Mouse (Mus musculus) limb, embryonic 11.5 days (tissue): Measurements from ENCODE around the gene Mmp1b. TPM values are rescaled to one million over a fixed set of nuclear protein-coding genes. Genes with fewer than 3 reads are reported as not detected.
"Not testable (repeated sequence)": the region's sequence is repeated elsewhere in the genome, so short reads cannot be mapped to it uniquely, and the experiment has no call there.

Source experiments
- ATAC-seq: fragments of 200-750 bp; cut with Nextera tagmentation; 2 replicates; pipeline ENCODE4 v1.8.0; 2017; ENCODE audit warnings: low read depth; ENCODE audit not compliant: insufficient number of reproducible peaks, low FRiP score, low TSS enrichment
- DNase-seq: peaks from one replicate; pipeline ENCODE4 v3.0.0-alpha.2; 2015; ENCODE audit warnings: low spot score
- H3K27ac ChIP-seq: fragments of 300-500 bp; sonication (generic); replicated peaks from 2 replicates; pipeline ENCODE4 v1.5.1; 2014; ENCODE audit warnings: low read depth, mild to moderate bottlenecking, low read length
- H3K27me3 ChIP-seq: fragments of 300-500 bp; sonication (generic); 2 replicates; pipeline ENCODE4 v1.6.1; 2014; ENCODE audit warnings: mild to moderate bottlenecking, low read length, mixed read lengths; ENCODE audit not compliant: control insufficient read depth, insufficient read depth
- H3K36me3 ChIP-seq: fragments of 300-500 bp; sonication (generic); 2 replicates; pipeline ENCODE4 v1.6.1; 2014; ENCODE audit warnings: mild to moderate bottlenecking, low read length, moderate library complexity, mixed read lengths; ENCODE audit not compliant: control insufficient read depth, insufficient read depth
- H3K4me1 ChIP-seq: fragments of 300-500 bp; sonication (generic); 2 replicates; pipeline ENCODE4 v1.6.1; 2014; ENCODE audit warnings: low read length, mixed read lengths; ENCODE audit not compliant: control insufficient read depth, insufficient read depth
- H3K4me2 ChIP-seq: fragments of 300-500 bp; sonication (generic); 2 replicates; pipeline ENCODE4 v1.6.1; 2014; ENCODE audit warnings: low read depth, mild to moderate bottlenecking, moderate library complexity; ENCODE audit not compliant: severe bottlenecking
- H3K4me3 ChIP-seq: fragments of 300-500 bp; sonication (generic); 2 replicates; pipeline ENCODE4 v1.5.1; 2014; ENCODE audit warnings: low read depth, low read length
- H3K9ac ChIP-seq: fragments of 300-500 bp; sonication (generic); 2 replicates; pipeline ENCODE4 v1.6.1; 2014; ENCODE audit warnings: mild to moderate bottlenecking, low read length
- H3K9me3 ChIP-seq: fragments of 300-500 bp; sonication (generic); 2 replicates; pipeline ENCODE4 v1.6.1; 2016; ENCODE audit warnings: low read length; ENCODE audit not compliant: control insufficient read depth
- WGBS: fragments of 180-500 bp; shearing (Covaris S2); extraction: QIAGEN DNeasy Blood & Tissue Kit; methylation state at CpG from one replicate; pipeline ENCODE4 v1.1.7; 2014; 5-methylcytosine and 5-hydroxymethylcytosine counted together
- polyA plus RNA-seq: library from polyadenylated mRNA; unstranded; fragments of >200 nt; fragmentation: Nextera tagmentation; extraction: Ambion mirVana; gene quantifications from 2 replicates; pipeline ENCODE4 v1.2.1, GENCODE M21; 2014

Mmp1b gene
- not detected in 2 replicates for polyA plus RNA-seq

GRCm38 (mm10) chr9:7387947-7388346 lies at the start of gene Mmp1b:
TSS of gene Mmp1b (minus strand) at chr9:7388047.
- DNase-seq (no peak), ATAC-seq (no peak)
- Histone ChIP-seq H3K27ac (no peak within 1 kb of the TSS), H3K36me3 (no peaks in the 10 kb centered on the region), H3K4me3 (no peak within 1 kb of the TSS), H3K9me3 (no peaks in the 10 kb centered on the region), H3K9ac (no peak within 1 kb of the TSS), H3K4me1 (no peaks in the 10 kb centered on the region), H3K27me3 (no peaks in the 10 kb centered on the region), H3K4me2 (no peak within 1 kb of the TSS)

- H3K4me3 ChIP-seq, DNase-seq, H3K4me1 ChIP-seq, H3K9me3 ChIP-seq, ATAC-seq, H3K27me3 ChIP-seq, H3K36me3 ChIP-seq, H3K4me2 ChIP-seq, H3K27ac ChIP-seq, H3K9ac ChIP-seq: not testable (repeated sequence)
- WGBS = 85% methylated on average over 8 of the region's 8 CpGs
These were observed 8.7 kb upstream of the Mmp1b start for GRCm38 (mm10) chr9:7396556-7396955.

- H3K4me1 ChIP-seq = no peaks in the 10 kb centered on the region
- H3K27ac ChIP-seq = no peak overlapping the region
- no peak overlapping the region for H3K4me2 ChIP-seq
- no peaks in the 10 kb centered on the region for H3K27me3 ChIP-seq
- H3K4me3 ChIP-seq = no peak overlapping the region
- H3K36me3 ChIP-seq = no peaks in the 10 kb centered on the region
- DNase-seq (no peak), ATAC-seq (no peak)
- WGBS = 84% methylated on average over 3 of the region's 3 CpGs
- no peaks in the 10 kb centered on the region for H3K9me3 ChIP-seq
- no peak overlapping the region for H3K9ac ChIP-seq
These were observed 33.3 kb downstream of the Mmp1b start for GRCm38 (mm10) chr9:7354535-7354934.

DNA sequence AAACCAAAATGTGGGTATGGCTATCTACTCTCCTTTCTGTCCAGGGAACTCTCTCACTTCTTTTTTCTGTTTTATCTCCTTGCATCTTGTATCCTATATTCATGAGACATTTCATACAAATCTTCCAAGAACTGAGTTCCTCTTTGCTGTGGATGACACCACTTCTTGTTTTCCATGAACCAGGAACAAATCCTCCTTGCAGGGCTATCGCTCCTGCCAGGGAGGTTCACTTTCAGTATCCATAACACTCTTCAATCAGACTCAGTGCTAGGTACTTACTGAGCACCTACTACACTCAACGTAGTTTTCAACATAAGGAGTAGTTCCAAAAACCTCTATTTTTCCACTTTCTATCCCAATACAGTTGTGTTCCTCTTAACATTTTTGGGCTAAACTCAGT lies 42.3 kb downstream of the Mmp1b start:
- H3K9ac ChIP-seq = no peak overlapping the region
- no peaks in the 10 kb centered on the region for H3K4me1 ChIP-seq

DNA sequence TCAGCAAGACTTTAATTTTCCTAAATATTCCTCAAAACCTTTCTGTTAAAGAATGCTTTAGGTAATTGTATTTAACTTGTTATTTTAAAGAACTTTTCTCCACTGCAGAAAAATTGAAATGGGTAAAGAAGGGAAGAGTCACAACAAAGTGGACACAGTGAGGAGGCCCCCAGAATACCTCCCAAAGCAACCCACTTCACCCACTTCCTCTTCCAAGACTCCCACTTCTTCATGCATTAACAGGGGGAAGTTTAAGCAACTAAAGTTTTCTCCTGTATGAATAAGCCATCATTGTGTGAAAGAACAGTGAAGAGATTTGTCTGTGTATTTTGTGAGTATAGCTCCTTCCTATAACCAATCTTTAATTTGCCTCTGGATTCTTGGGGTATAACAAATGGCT lies 43.7 kb downstream of the Mmp1b start, which contains the start of gene Mmp12:
Gene Mmp12 (plus strand): TSS at position 275 of the 400 bp plus-strand sequence.
- Histone ChIP-seq H3K9me3 (no peaks in the 10 kb centered on the region), H3K4me3 (no peak within 1 kb of the TSS), H3K4me1 (no peaks in the 10 kb centered on the region), H3K4me2 (no peak within 1 kb of the TSS), H3K27me3 (no peaks in the 10 kb centered on the region), H3K36me3 (no peaks in the 10 kb centered on the region), H3K9ac (no peak within 1 kb of the TSS), H3K27ac (no peak within 1 kb of the TSS)
- no peak for DNase-seq
- ATAC-seq = no peak

More for the DNA sequence above, 42.3 kb downstream of the Mmp1b start:
- H3K27me3 ChIP-seq = no peaks in the 10 kb centered on the region
- H3K4me3 ChIP-seq = no peak overlapping the region
- no peak overlapping the region for H3K4me2 ChIP-seq
- no peak overlapping the region for H3K27ac ChIP-seq
- DNase-seq = no peak
- WGBS = 84% methylated on average over 2 of the region's 2 CpGs
- ATAC-seq = no peak
- no peaks in the 10 kb centered on the region for H3K36me3 ChIP-seq
- no peaks in the 10 kb centered on the region for H3K9me3 ChIP-seq

DNA sequence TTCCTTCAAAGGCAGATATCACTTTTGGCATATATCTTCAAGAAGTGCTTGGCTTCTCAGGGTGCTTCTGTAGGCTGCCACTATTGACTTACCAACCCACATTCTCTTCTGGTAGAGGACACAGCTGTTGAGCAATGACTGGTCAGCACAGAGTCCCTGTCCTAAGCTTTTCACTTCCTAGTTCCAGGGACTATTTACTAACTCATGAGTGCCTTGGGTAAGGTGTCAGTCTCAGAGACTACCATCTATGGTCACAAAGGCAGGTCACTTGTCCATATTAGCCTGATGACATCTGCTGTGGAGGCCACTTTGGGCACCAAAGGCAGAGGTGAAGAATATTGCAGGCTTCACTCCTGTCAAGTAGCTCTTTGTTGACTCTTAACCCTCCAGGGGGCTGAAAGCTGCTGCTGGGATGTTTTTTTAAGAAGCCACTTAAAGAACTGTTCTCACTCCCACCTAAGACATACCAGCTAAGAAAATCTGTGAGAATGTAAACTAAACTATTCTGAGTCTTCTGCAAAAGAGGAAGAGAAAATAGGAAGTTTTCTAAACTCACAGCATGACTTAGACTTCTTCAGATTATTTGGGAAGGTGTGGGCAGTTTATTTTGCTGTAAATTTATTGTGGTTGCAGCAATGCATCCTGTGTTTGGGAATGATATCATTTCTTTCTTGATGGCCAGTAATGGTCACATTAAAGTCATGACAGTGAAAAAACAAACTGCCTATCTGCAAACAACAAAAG lies 50.9 kb downstream of the Mmp1b start:
- H3K4me3 ChIP-seq = no peak overlapping the region
- no peak overlapping the region for H3K27ac ChIP-seq
- DNase-seq = no peak
- H3K9ac ChIP-seq = no peak overlapping the region
- H3K27me3 ChIP-seq = no peaks in the 10 kb centered on the region
- ATAC-seq = no peak
- no peak overlapping the region for H3K4me2 ChIP-seq
- H3K4me1 ChIP-seq = no peaks in the 10 kb centered on the region
- no peaks in the 10 kb centered on the region for H3K9me3 ChIP-seq
- no peaks in the 10 kb centered on the region for H3K36me3 ChIP-seq

DNA sequence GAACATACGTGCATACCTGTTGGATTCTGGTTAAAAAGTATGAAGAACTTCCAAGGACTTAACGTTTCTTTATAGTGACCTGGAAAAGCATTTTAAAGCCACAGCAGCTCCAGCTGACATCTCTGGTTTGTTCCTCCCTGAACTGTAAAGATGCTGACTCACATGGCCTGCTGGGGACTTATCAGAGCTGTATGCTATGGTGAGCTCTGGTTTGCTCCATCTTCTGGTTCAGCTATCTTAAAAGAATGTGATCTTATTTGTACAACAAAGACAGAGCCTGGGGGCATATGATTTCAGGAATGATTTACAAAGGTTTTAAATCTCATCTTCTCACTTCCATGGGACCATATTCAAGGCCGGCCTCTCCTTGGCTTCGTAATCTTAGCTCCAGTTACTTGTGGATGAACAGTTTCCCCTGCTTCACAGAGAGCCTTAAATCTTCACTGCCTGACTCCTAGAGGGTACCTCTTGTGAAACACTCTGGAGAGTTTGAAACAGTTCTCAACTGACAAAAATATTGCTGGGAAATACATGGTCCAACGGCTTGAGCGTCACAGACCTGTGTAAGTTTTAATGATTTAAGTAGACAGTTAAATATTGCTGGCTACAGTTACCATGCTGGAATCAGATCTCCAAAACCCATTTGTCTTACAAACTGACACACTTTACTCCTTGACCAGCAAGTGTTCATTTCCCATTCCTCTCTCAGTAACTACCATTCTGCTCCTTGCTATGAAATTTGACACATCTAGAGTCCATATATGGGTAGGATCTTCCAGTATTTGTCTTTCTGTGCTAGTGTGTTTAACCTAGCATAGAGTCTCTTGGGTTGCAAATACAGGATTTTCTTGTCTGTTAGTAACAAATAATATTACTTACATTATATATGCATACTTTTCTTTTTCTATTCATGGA lies 51.8 kb downstream of the Mmp1b start:
- H3K27me3 ChIP-seq = no peaks in the 10 kb centered on the region
- H3K9ac ChIP-seq = no peak overlapping the region
- H3K4me1 ChIP-seq = no peaks in the 10 kb centered on the region
- H3K9me3 ChIP-seq = no peaks in the 10 kb centered on the region
- 86% methylated on average over 5 of the region's 6 CpGs for WGBS
- H3K27ac ChIP-seq = no peak overlapping the region
- H3K4me3 ChIP-seq = no peak overlapping the region
- no peak overlapping the region for H3K4me2 ChIP-seq
- ATAC-seq = no peak
- DNase-seq = no peak
- no peaks in the 10 kb centered on the region for H3K36me3 ChIP-seq

GRCm38 (mm10) chr9:7331847-7332246 lies 56.0 kb downstream of the Mmp1b start:
- ATAC-seq = no peak
- no peaks in the 10 kb centered on the region for H3K4me1 ChIP-seq
- DNase-seq = no peak

More at GRCm38 (mm10) chr9:7331847-7332246, 56.0 kb downstream of the Mmp1b start:
- no peak overlapping the region for H3K4me2 ChIP-seq
- H3K9me3 ChIP-seq = no peaks in the 10 kb centered on the region
- no peak overlapping the region for H3K9ac ChIP-seq
- no peak overlapping the region for H3K4me3 ChIP-seq
- no peak overlapping the region for H3K27ac ChIP-seq
- H3K36me3 ChIP-seq = no peaks in the 10 kb centered on the region
- H3K27me3 ChIP-seq = no peaks in the 10 kb centered on the region
